Comparison of ENCODE assay signal across 10 mouse cellular contexts in the genomic region with DNA sequence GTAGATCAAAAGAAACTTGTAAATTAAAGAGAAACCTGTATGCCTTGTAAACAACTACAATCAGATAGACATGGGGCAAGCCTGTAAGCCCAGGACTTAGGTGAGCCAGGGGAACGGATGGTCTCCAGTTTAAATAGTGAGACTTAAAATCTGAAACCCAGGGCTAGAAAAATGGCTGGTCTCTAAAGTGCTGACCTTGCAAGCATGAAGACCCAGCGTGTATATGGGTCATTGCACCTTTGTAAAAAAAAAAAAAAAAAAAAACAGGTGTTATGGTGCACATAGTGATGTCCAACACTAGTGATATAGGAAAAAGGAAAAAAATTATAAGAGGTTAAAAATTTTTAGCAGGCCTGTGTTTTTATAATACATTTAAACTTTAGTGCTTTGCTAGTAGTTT. TPM values are rescaled to one million over a fixed set of nuclear protein-coding genes. Genes with fewer than 3 reads are reported as not detected.
DNase-seq lines count a peak whose midpoint lies in the region; ATAC-seq and TF ChIP-seq lines count a peak whose summit lies in the region.
"Had no signal": no experiment of that assay in that cellular context is flagged by ENCODE, and none has a peak within 500 bp of the region (broad histone marks: within the 10 kb centered on the region; RNA-seq: fewer than 3 reads in every experiment).

No protein-coding gene starts in this region.

- intact Hi-C loops in heart, adult 2 months (cut with DNase I), result loop anchor here (5.0 kb wide), 1 partner anchor 266 kb away; a partner anchor contains a TSS

- no peak for DNase-seq in heart, postnatal 0 days (ENCODE audit: low spot score)
- no peak for DNase-seq in heart, adult 2 months
- DNase-seq in CH12.LX (ENCODE audit: extremely low read depth), result no peak
- DNase-seq in liver, postnatal 0 days, result no peak
- DNase-seq in right cerebral cortex, postnatal 25 days, result no peak
- no peak for DNase-seq in adrenal gland, postnatal 14 days
- DNase-seq in testis, postnatal 10 days (ENCODE audit: low spot score), result no peak
- DNase-seq: spleen, adult 18-20 months; thymus, postnatal 14 days had no signal

- no peaks in the 10 kb centered on the region for H3K79me2 ChIP-seq in heart, adult 2 months (replicated peaks; ENCODE audit: control insufficient read depth, insufficient read depth, low read length)
- H3K79me2 ChIP-seq in CH12.LX (replicated peaks; ENCODE audit: control insufficient read depth, extremely low read depth, insufficient read depth, poor library complexity, severe bottlenecking), result no peaks in the 10 kb centered on the region; the same call in 1 of the 2 replicates

- no peak for TF ChIP-seq CTCF in heart, postnatal 0 days (IDR thresholded peaks at IDR 0.05; ENCODE audit: low read depth)
- TF ChIP-seq CTCF in heart, adult 2 months (IDR thresholded peaks at IDR 0.05), result no peak
- no peak for TF ChIP-seq CTCF in CH12.LX (conservative IDR thresholded peaks at IDR 0.05 in 1 of 2, IDR thresholded peaks at IDR 0.05 in 1 of 2; ENCODE audit: low read depth in 2 of 2, low read length in 2 of 2)
- TF ChIP-seq CTCF in liver, postnatal 0 days (IDR thresholded peaks at IDR 0.05; ENCODE audit: low read depth), result no peak

- no peak overlapping the region for H3K4me3 ChIP-seq in heart, postnatal 0 days (ENCODE audit: low read depth, low read length)
- H3K4me3 ChIP-seq in heart, adult 2 months, result no peak overlapping the region
- peak overlapping the region in 2 of 3 experiments; percentile 62 to 95 for H3K4me3 ChIP-seq in CH12.LX (replicated peaks in 1 of 3; ENCODE audit: low read depth in 2 of 3, low read length in 2 of 3, poor library complexity in 1 of 3)
- no peak overlapping the region for H3K4me3 ChIP-seq in forebrain, embryonic 16.5 days (replicated peaks; ENCODE audit: low read length)
- peak overlapping the region; percentile 90 for H3K4me3 ChIP-seq in liver, postnatal 0 days (ENCODE audit: low read depth, low read length)

- dilution Hi-C loops in CH12.LX (cut with MboI; ENCODE audit: extremely low pct_ligation_motif_present, extremely low pct_unique_long_range_greater_than_20kb, low sequenced_read_pairs), result no loop called here

- no peak overlapping the region for H3K27ac ChIP-seq in heart, postnatal 0 days (ENCODE audit: low read depth)
- H3K27ac ChIP-seq in heart, adult 2 months, result no peak overlapping the region
- H3K27ac ChIP-seq in CH12.LX (ENCODE audit: insufficient read depth, low read depth), result no peak overlapping the region
- H3K27ac ChIP-seq in forebrain, embryonic 16.5 days (ENCODE audit: low read length), result no peak overlapping the region
- H3K27ac ChIP-seq in liver, postnatal 0 days (ENCODE audit: low read depth), result no peak overlapping the region

- no peak for TF ChIP-seq RAD21 in CH12.LX (IDR thresholded peaks at IDR 0.05; ENCODE audit: low read depth, low read length)

- no peaks in the 10 kb centered on the region for H3K9me3 ChIP-seq in heart, postnatal 0 days (replicated peaks; ENCODE audit: control insufficient read depth, low read length)
- no peaks in the 10 kb centered on the region for H3K9me3 ChIP-seq in CH12.LX (replicated peaks; ENCODE audit: low read length)
- H3K9me3 ChIP-seq in forebrain, embryonic 16.5 days (ENCODE audit: control insufficient read depth, low read length), result no peaks in the 10 kb centered on the region
- H3K9me3 ChIP-seq in liver, postnatal 0 days (ENCODE audit: low read length), result no peaks in the 10 kb centered on the region

- in situ Hi-C loops in CH12.LX (cut with MboI; ENCODE audit: low pct_ligation_motif_present, low pct_unique_long_range_greater_than_20kb, low sequenced_read_pairs), result no loop called here

- no peak for TF ChIP-seq POLR2A in heart, adult 2 months (IDR thresholded peaks at IDR 0.05; ENCODE audit: insufficient read depth, low read depth, low read length)
- TF ChIP-seq POLR2A in CH12.LX (IDR thresholded peaks at IDR 0.05; ENCODE audit: low read depth, low read length), result no peak

- peak overlapping the region; percentile 69; the same call in 1 of the 2 replicates for H3K4me2 ChIP-seq in heart, postnatal 0 days (ENCODE audit: low read depth, low read length)
- peak overlapping the region; percentile 52; the same call in 1 of the 2 replicates for H3K4me2 ChIP-seq in CH12.LX (ENCODE audit: insufficient read depth, low read depth, poor library complexity, severe bottlenecking)
- H3K4me2 ChIP-seq in forebrain, embryonic 16.5 days (ENCODE audit: low read length), result peak overlapping the region; percentile 85
- H3K4me2 ChIP-seq in liver, postnatal 0 days (ENCODE audit: low read depth, low read length), result peak overlapping the region; percentile 87

- no peak for TF ChIP-seq EP300 in heart, postnatal 0 days (IDR thresholded peaks at IDR 0.05; ENCODE audit: low read depth)
- TF ChIP-seq EP300 in heart, adult 2 months (IDR thresholded peaks at IDR 0.05; ENCODE audit: insufficient read depth, low read depth, low read length), result no peak
- TF ChIP-seq EP300 in CH12.LX (IDR thresholded peaks at IDR 0.05; ENCODE audit: low read length), result no peak
- no peak for TF ChIP-seq EP300 in liver, postnatal 0 days (IDR thresholded peaks at IDR 0.05; ENCODE audit: low read depth)

- H3K36me3 ChIP-seq in heart, postnatal 0 days (replicated peaks; ENCODE audit: control insufficient read depth, insufficient read depth, low read length), result no peaks in the 10 kb centered on the region
- H3K36me3 ChIP-seq in heart, adult 2 months (ENCODE audit: control insufficient read depth, insufficient read depth, low read length), result no peaks in the 10 kb centered on the region
- no peaks in the 10 kb centered on the region for H3K36me3 ChIP-seq in CH12.LX (replicated peaks in 1 of 2; ENCODE audit: control insufficient read depth in 1 of 2, insufficient read depth in 1 of 2, low read length in 1 of 2)
- H3K36me3 ChIP-seq in forebrain, embryonic 16.5 days (ENCODE audit: control insufficient read depth, insufficient read depth), result no peaks in the 10 kb centered on the region
- H3K36me3 ChIP-seq in liver, postnatal 0 days (replicated peaks; ENCODE audit: insufficient read depth, low read length), result no peaks in the 10 kb centered on the region

- no peak overlapping the region for H3K9ac ChIP-seq in heart, postnatal 0 days (replicated peaks; ENCODE audit: low read depth, low read length)
- no peak overlapping the region for H3K9ac ChIP-seq in heart, adult 2 months (ENCODE audit: low read depth, low read length)
- H3K9ac ChIP-seq in CH12.LX (ENCODE audit: insufficient read depth, low read depth), result no peak overlapping the region
- no peak overlapping the region for H3K9ac ChIP-seq in forebrain, embryonic 16.5 days (replicated peaks; ENCODE audit: low read depth, low read length)
- peak overlapping the region; percentile 94 for H3K9ac ChIP-seq in liver, postnatal 0 days (replicated peaks)

- ATAC-seq in heart, postnatal 0 days (ENCODE audit: insufficient read depth, low read depth), result no peak
- no peak for ATAC-seq in forebrain, embryonic 16.5 days
- no peak for ATAC-seq in liver, postnatal 0 days

- no peaks in the 10 kb centered on the region; the same call in 1 of the 2 replicates for H3K4me1 ChIP-seq in heart, postnatal 0 days (ENCODE audit: control insufficient read depth, insufficient read depth)
- H3K4me1 ChIP-seq in heart, adult 2 months (ENCODE audit: control insufficient read depth, insufficient read depth, low read length), result peaks cover 5% of the 10 kb centered on the region
- peaks cover 2 to 40% of the 10 kb centered on the region in 2 experiments; a peak in 3 of 4 replicates for H3K4me1 ChIP-seq in CH12.LX (ENCODE audit: control insufficient read depth in 1 of 2, insufficient read depth in 2 of 2)
- H3K4me1 ChIP-seq in forebrain, embryonic 16.5 days (replicated peaks; ENCODE audit: control insufficient read depth, insufficient read depth, low read length), result peaks cover 10% of the 10 kb centered on the region
- H3K4me1 ChIP-seq in liver, postnatal 0 days (ENCODE audit: insufficient read depth), result peaks cover 11% of the 10 kb centered on the region

- no peaks in the 10 kb centered on the region for H3K27me3 ChIP-seq in heart, postnatal 0 days (ENCODE audit: control insufficient read depth, insufficient read depth, low read length)
- no peaks in the 10 kb centered on the region for H3K27me3 ChIP-seq in heart, adult 2 months (ENCODE audit: control insufficient read depth, insufficient read depth, low read length)
- H3K27me3 ChIP-seq in CH12.LX (replicated peaks), result no peaks in the 10 kb centered on the region
- H3K27me3 ChIP-seq in forebrain, embryonic 16.5 days (replicated peaks; ENCODE audit: control insufficient read depth, insufficient read depth, low read length), result no peaks in the 10 kb centered on the region
- H3K27me3 ChIP-seq in liver, postnatal 0 days (ENCODE audit: insufficient read depth, low read length), result no peaks in the 10 kb centered on the region

- WGBS in heart, postnatal 0 days, result 65% methylated on average over 2 of the region's 2 CpGs
- WGBS in heart, adult 2 months, result 86% methylated on average over 2 of the region's 2 CpGs
- 64% methylated on average over 2 of the region's 2 CpGs for WGBS in forebrain, embryonic 16.5 days
- WGBS in liver, postnatal 0 days (ENCODE audit: insufficient replicate concordance), result 66% methylated on average over 2 of the region's 2 CpGs

TF ChIP-seq in CH12.LX, 34 proteins besides CTCF, POLR2A, EP300 and RAD21 (continues in another document):
- peak; percentile 32 for TF ChIP-seq ZNF384 (IDR thresholded peaks at IDR 0.05; ENCODE audit: low read depth, low read length)

RNA-seq across cellular contexts. Expression of a gene that starts 1.1 kb away (rescaled TPM):
- total RNA-seq in heart, postnatal 0 days (2014; rRNA removed; ENCODE audit: low replicate concordance), result 7.6 and 11.1 TPM in 2 replicates
- 10.7 and 11.4 TPM in 2 replicates for polyA plus RNA-seq in heart, postnatal 0 days (2015; fragmentation: Nextera tagmentation; extraction: Ambion mirVana)
- 1 to 10 TPM; 7.7 to 8.3 TPM for total RNA-seq in heart, adult 2 months (2021)
- 8.5 and 12.3 TPM in 2 replicates for polyA plus RNA-seq in heart, adult 2 months (2012; rRNA removed)
- total RNA-seq in CH12.LX (2012; rRNA removed), result 8.6 and 10.0 TPM in 2 replicates
- total RNA-seq in CH12.LX (2014; rRNA removed), result 7.8 and 8.4 TPM in 2 replicates
- 9.6 and 10.4 TPM in 2 replicates for polyA plus RNA-seq in CH12.LX (2012; ENCODE audit: insufficient read length, low read depth)
- polyA plus RNA-seq in forebrain, embryonic 16.5 days (2015; fragmentation: Nextera tagmentation; extraction: Ambion mirVana), result 24.9 and 28.7 TPM in 2 replicates
- polyA plus RNA-seq in liver, postnatal 0 days (2015; fragmentation: Nextera tagmentation; extraction: Ambion mirVana), result 10.9 and 11.9 TPM in 2 replicates
- total RNA-seq in adrenal gland, postnatal 14 days (2021), result 18.6 and 25.4 TPM in 2 replicates

RNA-seq across cellular contexts. Expression of a gene that starts 9.4 kb away (rescaled TPM):
- not detected in 2 replicates for total RNA-seq in heart, postnatal 0 days (2014; rRNA removed; ENCODE audit: low replicate concordance)
- 0.14 and 0.16 TPM in 2 replicates for polyA plus RNA-seq in heart, postnatal 0 days (2015; fragmentation: Nextera tagmentation; extraction: Ambion mirVana)
- under 1 TPM in 1 of 2 experiments, not detected in 1; 0.13 TPM for total RNA-seq in heart, adult 2 months (2021)
- polyA plus RNA-seq in heart, adult 2 months (2012; rRNA removed), result 0.06 TPM in 1 of 2 replicates, not detected in the other
- total RNA-seq in CH12.LX (2012; rRNA removed) (0.04 and 0.08 TPM in 2 replicates), CH12.LX (2014; rRNA removed) (0.35 and 0.49 TPM in 2 replicates)
- polyA plus RNA-seq in CH12.LX (2012; ENCODE audit: insufficient read length, low read depth), result 0.27 and 0.40 TPM in 2 replicates
- 0.78 and 1.2 TPM in 2 replicates for polyA plus RNA-seq in forebrain, embryonic 16.5 days (2015; fragmentation: Nextera tagmentation; extraction: Ambion mirVana)
- polyA plus RNA-seq in liver, postnatal 0 days (2015; fragmentation: Nextera tagmentation; extraction: Ambion mirVana), result 0.09 and 0.14 TPM in 2 replicates
- total RNA-seq in adrenal gland, postnatal 14 days (2021), result 0.23 and 0.33 TPM in 2 replicates

Comparison
In these comparisons a context has a peak if more than half of its experiments do, and no peak if none do; other contexts are left out.
1. H3K4me3 ChIP-seq: peak in CH12.LX (2 of 3) and liver, postnatal 0 days (single experiment); none in heart, postnatal 0 days (single experiment), heart, adult 2 months (single experiment) and forebrain, embryonic 16.5 days (single experiment).
2. Peak in every context shown above with its lines, with median percentiles within 50 percentile points of each other: H3K4me2 ChIP-seq.